Mouse (Mus musculus) embryo, embryonic 9.5 days (tissue): Measurements from ENCODE around the gene Osbpl8.
"Not testable (repeated sequence)": the region's sequence is repeated elsewhere in the genome, so short reads cannot be mapped to it uniquely, and the experiment has no call there.

Source experiments
- DNase-seq: peaks from one replicate; pipeline ENCODE4 v3.0.0-alpha.2; 2017; ENCODE audit errors: extremely low spot score

The Osbpl8 gene

DNA sequence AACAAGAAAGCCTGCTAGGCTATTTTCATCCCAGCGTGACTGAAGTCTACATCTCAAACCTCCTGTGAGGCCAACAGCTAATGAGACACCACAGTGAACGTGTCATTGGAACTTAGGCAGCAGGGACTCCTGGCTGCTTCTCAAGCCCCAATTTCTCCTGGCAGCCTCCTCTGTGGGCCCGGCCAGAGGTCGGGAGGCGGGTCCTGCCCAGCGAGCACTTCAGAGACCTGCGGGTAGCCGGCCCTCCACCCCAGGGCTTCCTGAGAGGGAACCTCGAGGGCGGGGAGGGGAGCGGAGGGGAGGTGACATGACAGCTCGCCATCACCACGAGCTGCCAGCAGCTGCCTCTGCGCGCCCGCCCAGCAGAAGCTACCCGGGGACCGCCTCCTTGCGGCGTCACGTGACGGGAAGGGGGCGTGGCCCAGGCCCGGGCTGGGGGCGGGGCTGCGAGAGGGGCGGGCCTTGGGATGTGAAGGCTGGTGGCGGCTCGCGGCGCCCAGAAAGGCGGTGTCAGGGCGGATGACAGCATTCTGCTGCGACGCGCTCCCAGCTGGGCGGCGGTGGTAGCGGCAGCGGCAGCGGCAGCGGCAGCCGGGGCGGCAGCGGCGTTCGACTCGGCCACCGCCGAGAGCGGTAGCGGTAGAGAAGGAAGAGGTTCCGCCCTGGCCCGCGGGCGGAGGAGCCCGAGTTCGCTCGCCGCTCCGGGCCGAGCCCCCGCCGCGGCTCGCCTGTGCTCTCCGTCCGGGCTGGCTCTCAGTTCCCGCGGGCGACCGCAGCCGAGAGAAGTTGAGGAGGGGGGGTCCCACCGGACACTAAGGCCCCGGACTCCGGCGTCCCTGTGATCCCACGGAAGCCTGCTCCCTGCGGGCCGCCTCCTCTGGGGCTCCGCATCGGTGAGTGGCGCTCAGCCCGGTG is at the start of gene Osbpl8:
TSS of gene Osbpl8 (plus strand) at position 449 of the 915 bp plus-strand sequence.
- DNase-seq = peak; percentile 100

DNA sequence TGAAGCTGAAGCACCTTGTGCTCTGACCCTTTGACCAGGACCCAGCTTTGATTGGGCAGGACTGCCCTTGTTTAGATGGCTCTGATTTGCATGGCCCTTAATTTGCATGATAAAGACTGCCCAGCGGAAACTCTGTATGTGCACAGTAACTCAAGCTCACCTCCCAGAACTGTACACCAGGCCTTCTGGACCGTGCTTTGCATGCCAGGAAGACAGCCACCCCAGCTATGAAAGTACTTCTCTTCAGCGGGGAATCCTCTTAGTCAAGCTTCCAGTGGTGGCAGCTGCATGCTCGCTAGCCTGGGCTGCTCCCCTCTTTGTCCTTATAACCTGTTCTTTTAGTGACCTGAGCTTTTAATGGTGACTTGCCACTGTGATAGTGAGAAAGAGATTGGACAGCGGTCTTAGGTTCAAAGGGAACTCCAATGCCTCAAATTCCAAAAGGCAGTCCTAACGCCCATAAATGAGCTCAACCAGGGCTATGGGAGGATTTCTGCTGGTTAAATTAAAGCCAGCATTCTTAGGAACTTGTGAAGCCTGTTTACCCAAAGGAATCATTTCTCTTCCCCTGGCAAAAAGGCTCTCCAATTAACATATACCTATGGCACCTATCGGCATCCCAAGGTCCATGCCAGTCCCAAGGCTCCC is 47.2 kb upstream of the Osbpl8 start:
- no peak for DNase-seq

DNA sequence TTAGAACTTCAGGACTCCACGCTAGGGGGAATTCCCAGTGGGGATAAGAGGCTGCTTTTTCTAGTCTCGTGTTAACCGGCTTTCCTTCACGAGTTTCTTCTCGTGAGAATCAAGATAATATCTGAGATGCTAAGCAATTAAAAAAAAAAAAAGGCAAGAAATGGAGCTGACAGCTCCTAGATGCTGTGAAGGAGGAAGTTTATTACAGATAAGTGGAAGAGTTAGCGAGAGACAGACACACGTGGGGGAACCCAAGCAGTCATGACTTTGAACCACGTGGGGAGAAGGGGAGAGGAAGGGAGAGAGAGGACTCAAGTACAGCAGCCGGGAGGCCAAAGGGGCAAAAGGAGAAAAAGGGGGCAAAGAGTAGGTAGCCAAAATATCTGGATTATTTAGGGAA is 46.3 kb upstream of the Osbpl8 start:
- DNase-seq = no peak

DNA sequence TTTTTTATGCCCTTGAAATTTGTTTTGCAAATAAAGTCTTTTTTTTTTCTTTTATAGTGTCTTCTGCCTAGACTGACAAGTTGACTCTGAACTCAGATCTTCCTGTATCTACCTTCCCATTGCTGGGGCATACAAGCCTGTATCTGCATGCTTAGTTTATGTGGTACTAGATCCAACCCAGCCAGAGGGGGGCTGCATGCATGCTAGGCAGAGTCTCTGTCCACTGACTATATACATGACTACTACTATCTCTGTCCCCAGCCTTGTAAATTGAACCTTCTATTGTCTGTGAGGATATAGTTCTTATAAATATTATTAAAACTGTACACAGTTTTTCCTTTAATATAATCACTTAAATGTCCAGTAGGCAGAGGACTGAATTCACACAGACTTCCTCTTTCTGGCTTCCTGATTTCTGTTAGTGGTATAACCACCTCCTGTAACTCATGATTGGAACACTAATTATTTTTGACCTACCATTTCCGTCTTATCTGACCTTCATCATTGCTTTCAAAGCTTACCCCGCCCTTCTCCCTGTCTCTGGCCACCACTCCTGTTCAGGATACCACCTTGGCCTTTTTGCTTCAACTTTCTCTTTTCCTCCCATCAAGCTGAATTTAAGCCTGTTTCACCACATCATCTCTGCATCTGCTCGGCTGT is 45.4 kb upstream of the Osbpl8 start:
- no peak for DNase-seq

DNA sequence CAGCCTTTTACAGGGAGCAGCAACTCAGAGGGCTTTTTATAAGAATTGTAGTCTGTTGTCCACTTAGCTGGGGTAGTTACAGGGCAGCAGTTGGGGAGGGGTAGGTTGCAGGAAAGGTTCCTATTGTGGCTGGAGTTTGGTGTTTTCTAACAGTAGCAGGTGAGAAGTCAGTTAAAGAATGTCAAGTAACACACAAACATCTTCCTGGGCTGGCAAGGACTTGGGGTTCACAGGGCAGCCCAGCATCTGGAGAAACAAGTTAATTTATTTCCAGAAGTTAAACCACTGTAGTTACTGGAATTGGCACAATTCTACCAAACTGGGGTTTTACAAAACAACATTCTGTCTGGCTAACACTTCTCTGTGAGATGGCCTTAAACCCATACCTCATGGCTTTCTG is 44.8 kb upstream of the Osbpl8 start:
- no peak for DNase-seq

DNA sequence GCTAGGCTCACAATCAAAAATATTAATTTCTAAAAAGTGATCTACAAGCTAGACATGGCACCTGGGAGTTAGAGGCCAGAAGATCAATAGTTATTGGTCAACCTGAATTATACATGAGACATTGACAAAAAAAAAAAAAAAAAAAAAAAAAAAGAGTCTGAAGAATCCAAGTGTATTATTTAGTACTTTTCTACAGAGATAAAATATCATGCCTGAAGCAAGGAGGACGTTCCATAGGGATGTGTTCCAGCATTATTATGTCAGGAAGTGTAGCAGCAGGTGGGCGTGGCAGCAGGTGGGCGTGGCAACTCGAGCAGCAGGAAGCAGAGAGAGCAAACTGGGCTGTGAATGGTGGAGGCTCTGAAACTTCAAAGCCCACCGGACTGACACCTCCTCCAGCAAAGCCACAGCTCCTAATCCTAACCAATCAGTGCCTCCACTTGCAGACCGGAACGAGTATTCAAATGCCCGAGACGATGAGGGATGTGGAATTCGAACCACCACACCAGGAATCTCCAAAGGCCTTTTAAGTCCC is 41.6 kb upstream of the Osbpl8 start:
- no peak for DNase-seq

DNA sequence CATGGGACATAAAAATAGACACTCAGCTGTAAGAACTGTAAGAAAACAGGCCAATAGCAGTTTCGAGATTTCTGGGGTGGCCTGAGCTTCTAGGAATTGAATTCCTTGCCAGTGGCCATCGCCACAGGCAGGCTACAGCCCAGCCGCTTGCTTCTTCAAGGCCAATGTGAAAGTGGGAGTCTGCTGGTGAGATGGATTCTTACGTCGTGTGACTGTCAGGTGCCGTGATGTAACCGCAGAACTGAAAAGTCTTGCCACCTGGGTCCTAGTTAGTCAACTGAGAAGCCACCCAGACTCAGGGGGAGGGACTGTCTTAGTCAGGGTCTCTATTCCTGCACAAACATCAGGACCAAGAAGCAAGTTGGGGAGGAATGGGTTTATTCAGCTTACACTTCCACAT is 40.4 kb upstream of the Osbpl8 start:
- no peak for DNase-seq

DNA sequence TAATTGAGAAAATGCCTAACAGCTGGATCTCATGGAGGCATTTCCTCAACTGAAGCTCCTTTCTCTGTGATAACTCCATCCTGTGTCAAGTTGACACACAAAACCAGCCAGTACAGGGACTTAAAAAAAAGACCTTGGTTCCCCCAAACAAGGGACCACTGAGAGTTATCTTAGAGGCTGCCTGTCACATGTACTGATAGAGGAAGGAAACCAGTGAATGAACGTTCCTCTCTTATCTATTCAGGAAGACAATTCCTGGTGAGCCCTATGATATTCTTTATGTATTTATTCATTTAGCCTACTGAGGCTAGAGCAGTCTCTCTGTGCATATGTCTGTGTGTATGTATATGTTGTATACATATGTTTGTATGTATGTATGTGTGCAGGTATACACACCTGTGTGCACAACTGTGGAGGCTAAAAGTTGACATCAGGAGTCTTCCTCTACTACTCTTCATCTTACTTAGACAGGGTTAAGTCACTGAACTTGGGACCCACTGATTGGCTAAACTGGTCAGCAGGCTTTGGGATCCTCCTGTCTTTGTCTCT is 39.7 kb upstream of the Osbpl8 start:
- no peak for DNase-seq

DNA sequence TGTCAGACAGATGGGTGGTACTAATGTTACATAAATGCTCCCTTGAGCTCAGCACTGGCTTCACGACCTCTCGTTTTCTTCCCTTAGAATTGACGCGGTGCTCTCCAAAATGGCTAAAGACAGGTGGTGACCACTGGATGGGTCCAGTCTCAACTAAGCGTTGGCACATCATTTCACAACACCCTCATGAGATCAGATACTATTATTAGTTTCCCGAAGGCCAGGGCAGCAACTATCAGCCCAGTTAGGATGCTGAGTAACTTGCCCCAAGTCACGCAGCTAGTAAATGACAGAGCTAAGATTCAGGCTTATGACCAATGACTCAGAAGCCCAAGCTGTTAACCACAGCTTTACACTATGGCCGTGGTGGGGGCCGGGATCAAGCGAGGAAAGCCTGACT is 37.2 kb upstream of the Osbpl8 start:
- no peak for DNase-seq

DNA sequence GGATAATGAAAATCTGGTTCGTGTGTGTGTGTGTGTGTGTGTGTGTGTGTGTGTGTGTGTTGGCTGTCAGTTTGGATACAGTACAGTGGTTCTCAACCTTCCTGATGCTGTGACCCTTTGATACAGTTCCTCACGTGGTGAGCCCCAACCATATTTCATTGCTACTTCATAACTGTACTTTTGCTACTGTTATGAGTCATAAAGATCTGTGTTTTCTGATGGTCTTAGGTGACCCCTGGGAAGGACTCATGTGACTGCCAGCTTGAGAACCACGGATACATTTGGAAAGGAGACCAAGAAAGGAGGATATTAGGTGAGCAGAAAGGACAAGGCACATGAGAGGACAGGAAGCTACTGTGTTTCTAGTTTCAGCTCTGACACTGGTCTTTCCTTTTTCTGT is 36.1 kb upstream of the Osbpl8 start:
- DNase-seq = no peak

DNA sequence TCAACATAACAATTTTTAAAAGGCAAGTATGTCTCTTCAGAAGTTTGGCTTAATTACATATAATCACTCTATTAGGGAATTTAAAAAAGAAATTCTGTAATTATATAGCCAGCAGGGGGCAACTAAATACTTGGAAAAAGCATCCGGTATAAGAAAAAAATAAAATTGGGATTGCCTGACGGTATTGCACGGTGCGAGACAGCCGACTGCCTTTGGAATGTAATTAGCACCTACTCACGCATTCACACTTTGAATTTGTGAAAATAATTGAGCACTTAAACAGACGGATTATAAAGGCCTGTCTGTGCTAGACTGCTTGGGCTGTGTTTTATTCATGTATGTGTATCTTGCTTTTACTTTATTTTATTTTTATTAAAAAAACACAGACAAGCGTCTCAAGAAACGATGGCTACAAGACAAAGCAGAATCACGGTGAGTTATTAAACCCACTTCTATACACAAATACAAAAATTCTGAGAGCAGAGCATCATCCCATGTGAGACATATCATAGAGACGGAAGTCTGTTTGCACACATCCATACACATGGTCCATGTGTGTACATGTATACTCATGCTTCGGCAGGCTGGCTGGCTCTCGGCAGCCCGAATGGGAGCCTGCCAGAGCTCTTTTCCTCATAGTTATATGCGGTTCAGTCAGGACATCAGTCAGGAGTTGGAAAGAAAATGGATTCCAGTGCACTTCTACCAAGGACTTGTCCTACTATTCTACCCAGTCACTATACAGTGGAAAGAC is 34.5 kb upstream of the Osbpl8 start:
- no peak for DNase-seq

DNA sequence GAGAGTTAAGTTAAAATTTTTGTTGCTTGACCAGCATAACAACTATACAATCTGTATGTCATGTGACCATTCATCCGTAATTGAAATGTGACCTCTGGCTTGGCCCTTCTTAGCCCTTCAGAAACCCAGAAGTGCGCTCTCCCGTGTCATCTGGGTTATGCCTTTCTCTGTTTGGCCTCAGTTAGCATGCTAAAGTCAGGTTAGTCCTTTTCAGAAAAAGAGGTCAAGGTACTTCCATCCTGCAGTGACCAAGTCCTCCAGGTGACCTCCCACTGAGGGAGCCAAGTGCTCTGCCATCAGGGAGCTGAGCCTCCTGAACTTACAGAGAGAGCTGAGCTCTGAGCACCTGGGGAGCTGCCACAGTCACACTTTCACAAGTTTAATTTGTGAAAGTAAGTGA is 33.7 kb upstream of the Osbpl8 start:
- no peak for DNase-seq

DNA sequence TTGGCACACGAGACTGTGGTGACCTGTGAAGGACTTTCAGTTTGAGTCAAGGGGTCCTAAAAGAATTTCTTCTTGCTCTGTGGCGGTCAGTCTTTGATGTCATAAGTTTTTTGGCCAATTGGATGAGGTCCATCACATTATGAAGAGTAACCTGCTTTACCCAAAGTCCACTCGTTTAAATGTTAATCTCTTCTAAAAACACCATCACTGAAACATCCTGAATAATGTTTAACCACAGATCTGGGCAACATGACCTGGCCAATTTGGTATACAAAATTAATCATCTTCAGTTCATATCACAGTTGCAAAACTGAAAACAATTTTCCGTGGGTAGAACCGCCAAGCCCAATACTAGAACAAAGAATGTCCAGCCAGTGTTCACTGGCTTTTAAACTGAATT is 31.3 kb upstream of the Osbpl8 start:
- no peak for DNase-seq

DNA sequence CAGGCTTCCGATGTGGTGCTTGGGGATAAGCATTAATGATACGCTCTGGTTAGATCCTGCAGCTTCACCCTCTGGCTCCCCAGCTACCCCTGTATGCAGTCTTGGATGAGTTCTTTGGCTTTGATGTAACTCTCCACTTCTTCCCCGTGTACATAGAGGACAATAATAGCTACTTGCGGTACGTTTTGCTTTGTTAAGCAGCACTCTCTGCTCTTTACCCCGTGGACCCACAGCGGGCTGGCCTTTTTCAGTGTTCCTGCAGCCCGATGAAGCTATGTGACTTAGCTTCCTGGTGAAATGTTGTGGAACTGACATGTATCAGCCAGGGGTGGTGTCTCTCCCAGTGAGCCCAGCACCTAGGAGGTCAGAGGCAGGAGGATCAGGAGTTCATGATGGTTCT is 30.6 kb upstream of the Osbpl8 start:
- DNase-seq = no peak

DNA sequence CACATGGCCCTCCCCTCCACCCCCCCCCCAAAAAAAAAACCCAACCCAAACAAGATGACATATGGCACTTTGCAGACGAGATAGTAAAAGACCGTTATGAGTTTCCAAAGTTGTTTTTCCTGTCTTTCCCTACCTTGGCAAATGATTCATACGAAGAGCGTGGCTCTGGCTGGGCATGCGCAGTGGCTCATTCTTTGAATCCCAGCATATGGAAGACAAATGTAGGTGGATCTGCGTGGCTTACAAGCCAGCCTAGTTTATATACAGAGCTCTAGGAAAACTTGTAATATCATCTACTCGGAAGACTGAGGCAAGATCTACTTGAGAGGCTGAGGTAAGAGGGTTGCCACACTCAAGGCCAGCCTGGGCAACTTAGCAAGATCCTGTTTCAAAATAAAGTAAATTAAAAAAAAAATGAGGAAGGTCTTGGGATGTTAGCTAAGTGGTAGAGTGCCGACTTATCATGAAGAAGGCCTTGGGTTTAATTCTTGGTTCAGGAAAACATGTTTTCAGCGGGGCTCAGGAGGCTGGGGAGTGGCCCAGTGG is 30.1 kb upstream of the Osbpl8 start:
- DNase-seq = no peak

DNA sequence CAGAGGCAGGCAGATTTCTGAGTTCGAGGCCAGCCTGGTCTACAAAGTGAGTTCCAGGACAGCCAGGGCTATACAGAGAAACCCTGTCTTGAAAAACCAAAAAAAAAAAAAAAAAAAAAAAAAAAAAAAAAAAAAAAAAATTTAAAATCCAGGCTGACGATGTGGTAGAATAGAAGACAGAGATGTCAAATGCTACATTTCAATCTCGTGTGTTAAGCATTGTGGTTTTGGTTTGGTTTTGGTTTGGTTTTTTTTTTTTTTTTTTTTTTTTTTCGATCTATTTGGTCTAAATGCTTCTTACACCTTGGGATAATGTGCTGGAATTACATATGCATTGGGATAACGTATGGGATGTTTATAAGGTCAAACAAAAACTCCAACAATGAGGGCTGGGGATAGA is 28.2 kb upstream of the Osbpl8 start:
- not testable (repeated sequence) for DNase-seq

DNA sequence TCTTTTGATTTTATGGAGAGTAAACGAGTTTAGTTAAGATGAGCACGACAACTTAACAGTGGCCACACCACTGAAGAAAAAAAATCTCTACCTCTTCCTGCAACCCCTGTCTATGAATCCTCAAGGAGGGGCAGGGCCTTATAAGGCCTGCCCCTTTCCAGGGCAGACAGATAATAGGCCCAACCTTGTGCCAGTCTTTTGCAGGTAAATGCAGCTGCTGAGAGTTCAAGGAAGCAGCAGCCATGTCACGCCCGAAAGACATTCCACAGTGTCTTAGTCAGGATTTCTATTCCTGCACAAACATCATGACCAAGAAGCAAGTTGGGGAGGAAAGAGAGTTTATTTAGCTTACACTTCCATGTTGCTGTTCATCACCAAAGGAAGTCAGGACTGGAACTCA is 26.6 kb upstream of the Osbpl8 start:
- no peak for DNase-seq

DNA sequence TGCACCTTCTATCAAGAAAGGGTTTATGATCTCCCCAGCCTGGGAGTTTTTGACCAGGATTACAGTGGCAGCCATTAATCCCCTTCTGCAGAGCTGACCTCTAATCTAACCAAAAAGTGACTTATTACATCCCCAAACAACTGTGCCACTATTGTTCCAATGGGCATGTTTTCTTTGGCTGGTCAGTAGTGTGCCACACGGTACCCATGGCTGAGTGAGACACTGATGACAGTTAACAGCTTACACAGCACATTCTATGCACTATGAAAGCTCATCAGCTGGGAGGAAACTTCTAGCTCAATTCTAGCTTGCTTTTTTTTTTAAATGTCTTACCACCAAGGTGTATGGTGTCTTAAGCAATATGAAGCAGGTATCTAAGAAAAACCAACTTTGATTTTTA is 25.4 kb upstream of the Osbpl8 start:
- DNase-seq = no peak

DNA sequence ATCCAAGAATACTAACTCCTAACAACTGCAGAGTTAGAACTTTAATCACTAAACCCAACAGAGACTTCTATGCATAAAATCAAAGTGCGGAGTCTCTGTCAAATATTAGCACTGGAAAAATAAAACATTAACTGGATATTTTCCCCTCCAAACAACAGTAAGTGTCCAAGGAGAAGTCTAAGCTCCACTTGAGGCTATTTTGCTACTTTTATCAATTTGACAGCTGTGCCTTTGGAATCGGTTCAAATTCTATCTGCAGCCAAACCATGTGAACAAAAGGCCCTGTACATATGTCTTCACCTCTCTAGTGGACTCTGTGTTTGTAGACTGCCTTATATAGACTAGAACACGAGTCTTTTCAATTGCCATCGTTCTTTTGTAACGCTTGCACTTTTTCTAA is 24.7 kb upstream of the Osbpl8 start:
- no peak for DNase-seq

DNA sequence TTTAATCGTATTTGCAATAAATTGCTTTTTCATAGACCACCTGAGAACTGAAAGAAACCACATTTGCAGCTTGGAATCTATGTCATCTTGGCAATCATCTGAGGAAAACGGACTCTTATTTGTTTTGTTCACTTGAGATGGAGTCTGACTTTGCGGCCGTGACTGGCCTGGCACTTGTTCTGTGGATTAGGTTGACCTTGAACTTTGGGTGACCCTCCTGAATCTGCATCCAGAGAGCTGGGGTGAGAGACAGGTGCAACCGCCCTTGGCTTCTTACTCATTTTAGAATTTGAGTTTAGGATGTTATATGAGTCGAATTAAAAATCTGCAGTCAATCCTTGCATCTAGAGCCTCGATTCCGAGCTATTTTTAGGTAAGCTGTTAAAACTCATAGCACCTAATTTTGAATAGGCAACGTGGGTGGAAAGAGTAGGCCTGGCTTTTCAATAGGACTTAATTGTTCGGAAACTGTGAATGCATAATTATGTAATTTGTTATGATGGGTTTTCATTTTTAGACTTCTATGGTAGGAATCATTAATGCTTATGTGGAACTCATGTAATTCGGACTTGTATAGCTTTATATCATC is 20.1 kb upstream of the Osbpl8 start:
- no peak for DNase-seq

DNA sequence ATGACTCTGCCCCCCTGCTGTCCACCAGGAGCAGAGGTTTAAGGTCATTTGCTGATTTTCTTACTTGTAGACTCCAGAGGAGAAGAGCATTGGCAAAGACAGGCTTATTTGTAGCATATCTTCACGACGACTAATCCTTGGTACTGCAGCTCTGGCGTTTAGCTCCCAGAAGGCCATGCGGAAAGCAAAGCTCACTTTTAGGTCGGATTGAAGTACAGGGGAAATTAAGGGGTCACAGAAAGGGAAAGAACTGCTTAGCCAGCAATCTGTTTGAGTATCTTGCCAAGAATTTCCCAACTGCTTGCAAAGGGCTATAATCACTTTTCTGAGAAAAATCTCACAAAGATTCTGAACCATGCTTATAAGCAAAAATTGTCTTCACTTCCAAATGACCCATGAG is 14.8 kb upstream of the Osbpl8 start:
- DNase-seq = no peak
